Mouse (Mus musculus) megakaryocyte, embryonic 14.5 days (primary cell): Measurements from ENCODE around the gene Rora.

ENCODE experiments used
- FLI1 ChIP-seq: IDR thresholded peaks from 2 replicates; pipeline ENCODE4 v1.6.1; 2012; ENCODE audit warnings: low read length, inconsistent platforms, mixed read lengths
- GATA1 ChIP-seq: IDR thresholded peaks from 3 replicates; pipeline ENCODE4 v1.6.1; 2012; ENCODE audit warnings: mixed read lengths, low read length, inconsistent platforms, borderline replicate concordance

GRCm38 (mm10) chr9:69174527-69175116 lies 521.0 kb downstream of the Rora start:
- no peak for TF ChIP-seq GATA1
- no peak for TF ChIP-seq FLI1
